Mouse (Mus musculus): Measurements from ENCODE around the gene Hoxd11.

DNA sequence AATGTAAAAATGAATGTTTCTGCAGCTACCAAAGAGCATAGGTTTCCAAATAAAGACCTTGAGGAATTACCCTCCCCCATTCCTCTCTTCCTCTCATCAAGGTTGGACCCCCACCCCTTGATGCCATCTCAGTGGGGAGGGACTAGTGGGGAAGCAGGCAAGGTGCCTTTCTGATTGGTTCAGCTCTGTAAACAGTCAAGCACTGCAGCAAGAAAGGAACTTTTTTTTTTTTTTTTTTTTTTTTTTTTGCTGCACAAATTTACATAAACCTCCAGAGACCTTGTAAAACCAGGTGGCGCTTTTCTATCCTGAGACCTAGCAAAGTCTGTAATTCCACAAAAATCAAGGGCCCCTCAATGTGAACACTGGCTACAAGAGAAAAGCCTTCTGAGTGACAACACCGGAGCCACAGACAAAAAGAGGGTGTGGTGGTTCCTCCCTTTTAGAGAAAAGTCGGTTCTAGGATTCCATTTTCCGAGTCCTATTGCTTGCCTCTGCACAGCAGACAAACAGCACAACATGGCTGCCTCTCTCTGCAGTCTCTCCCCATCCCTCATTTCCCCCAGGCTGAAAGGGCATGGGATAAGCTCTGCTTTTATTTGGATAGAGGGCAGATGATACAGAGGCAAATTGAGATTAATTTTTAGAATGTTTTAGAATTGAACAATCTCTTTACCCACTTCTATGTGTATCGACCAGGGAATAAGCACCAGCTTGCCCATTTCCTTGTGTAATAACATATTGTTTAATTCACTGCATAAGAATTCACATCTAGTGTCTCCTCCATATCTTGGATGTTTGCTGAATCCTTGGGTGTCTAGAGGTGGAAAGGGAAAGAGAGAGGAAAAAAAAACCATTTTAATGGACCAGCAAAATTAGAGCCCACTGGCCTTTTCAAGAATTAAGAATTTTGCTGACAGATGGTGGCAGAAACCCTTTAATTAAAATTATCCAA lies 30.4 kb downstream of the Hoxd11 start:
- no peak for TF ChIP-seq CTCF (IDR thresholded peaks at IDR 0.05; ENCODE audit: borderline replicate concordance, control insufficient read depth, extremely low read depth, insufficient read depth, low read length, poor library complexity)
- no peak for TF ChIP-seq POLR2A (IDR thresholded peaks at IDR 0.05; ENCODE audit: control insufficient read depth, extremely low read depth, insufficient read depth, low read length, poor library complexity)
